Mouse (Mus musculus) MEL-GATA-1-ER (cell line): ENCODE measurements around the gene Cdkn1c.
A peak's percentile ranks its signal among the peaks of the same experiment; 100 is the strongest.

ENCODE experiments used
- DNase-seq: peaks from one replicate; pipeline ENCODE4 v3.0.0-alpha.2; 2012; ENCODE audit warnings: low read depth; ENCODE audit errors: extremely low read depth

The Cdkn1c gene

DNA sequence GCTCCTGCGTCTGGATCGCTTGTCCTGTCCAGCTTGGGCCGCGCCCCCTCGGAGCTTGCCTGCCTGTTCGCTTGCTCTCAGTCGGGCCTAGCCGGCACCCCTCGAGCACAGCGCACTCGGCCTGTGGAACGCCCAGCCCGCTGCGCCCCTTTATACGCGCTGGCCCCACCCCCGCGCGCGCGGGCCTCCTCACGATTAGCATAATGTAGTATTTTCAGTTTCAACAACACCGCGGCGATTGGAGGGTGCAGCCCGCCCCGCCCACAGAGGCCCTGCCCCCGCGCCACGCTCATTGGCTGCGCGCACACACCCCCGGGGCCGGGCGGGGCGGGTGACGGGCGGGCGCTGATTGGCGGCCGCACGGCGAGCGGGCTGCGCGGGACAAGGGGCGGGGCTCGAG is at the start of gene Cdkn1c:
Cdkn1c (minus strand) TSS at position 177 of the 400 bp plus-strand sequence.
- peak; percentile 62 for DNase-seq

DNA sequence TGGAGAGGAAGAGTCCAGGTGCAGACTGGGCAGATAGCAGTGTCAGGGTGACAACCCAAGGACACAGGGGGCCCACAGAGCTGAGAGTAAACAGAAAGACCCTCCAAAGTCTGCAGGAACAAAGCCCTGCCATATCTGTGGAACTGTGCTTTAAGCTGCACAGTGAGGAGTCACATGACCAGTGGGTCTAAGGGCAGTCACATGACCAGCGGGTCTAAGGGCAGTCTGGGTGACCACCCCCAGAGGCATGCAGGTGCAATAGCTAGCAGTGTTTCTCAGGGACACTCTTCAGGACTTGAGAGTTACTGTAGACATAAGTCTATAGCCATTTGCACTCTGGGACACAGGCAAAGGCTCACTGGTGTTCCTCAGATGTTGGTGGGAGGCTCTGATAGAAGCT is 48.7 kb upstream of the Cdkn1c start:
- no peak for DNase-seq

DNA sequence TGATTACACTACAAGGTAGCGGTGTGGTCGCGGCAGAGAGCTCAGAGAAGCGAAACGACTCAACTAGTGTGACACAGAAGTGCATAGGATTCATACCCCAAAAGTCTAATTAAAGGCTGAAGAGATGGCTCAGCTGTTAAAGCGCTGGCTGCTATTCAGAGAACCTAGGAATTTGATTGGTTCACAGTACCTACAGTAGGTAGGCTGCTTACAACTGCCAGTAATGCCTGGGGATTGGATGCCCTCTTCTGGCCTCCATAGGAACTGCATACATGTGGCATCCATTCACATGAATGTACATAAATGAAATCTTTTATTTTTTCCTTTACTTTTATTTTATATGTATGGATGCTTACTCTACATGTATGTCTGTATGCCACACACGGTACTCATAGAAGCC is 45.8 kb upstream of the Cdkn1c start:
- peak; percentile 77 for DNase-seq

DNA sequence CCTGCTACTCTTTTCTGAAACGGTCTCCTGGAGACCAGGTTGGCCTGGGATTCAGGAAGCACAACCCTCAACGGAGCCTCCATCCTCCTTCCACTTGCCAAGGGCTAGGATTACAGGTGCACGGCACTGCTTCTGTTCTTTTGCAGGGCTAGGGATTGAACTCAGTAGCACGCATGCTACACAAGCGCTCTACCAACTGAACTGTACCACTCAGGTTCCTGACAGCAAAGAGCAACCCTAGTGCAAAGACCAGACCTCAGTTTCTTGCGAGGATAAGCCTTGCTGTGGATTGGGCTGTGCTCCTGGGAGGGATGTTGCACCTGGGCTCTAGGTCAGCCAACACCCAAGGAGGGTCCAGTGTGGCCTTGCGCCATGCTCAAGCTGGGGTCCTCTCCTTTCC is 45.4 kb upstream of the Cdkn1c start:
- DNase-seq, result no peak

DNA sequence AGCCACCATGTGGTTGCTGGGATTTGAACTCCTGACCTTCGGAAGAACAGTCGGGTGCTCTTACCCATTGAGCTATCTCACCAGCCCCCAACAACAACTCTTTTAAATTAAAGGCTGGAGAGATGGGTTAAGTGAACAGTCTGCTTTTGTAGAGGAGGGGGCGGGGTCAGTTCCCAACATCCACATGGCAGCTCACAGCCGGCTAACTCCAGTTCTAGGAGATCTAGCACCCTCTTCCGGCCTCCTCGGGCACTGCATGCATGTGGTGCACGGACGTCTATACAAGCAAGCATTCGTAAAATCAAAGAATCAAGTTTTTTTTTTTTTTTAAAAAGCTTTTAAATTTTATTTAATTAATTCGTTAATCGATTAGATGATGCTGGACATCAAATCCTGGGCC is 45.0 kb upstream of the Cdkn1c start:
- peak; percentile 70 for DNase-seq

DNA sequence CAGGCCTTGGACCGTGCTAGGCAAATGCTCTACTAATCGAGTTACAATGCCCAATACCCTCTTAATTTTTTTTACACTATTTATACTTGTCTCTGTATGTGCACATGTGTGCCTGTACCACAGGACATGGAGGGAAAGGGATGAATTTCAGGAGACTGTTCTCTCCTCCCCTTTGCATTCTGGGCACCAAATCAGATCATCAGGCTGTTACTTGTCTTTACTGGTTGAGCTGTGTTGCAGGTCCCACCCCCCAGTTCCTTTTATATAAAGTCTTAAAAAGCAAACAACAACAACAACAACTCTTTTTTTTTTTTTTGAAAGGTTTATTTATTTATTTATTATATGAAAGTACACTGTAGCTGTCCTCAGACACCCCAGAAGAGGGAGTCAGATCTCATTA is 44.6 kb upstream of the Cdkn1c start:
- peak; percentile 30 for DNase-seq

DNA sequence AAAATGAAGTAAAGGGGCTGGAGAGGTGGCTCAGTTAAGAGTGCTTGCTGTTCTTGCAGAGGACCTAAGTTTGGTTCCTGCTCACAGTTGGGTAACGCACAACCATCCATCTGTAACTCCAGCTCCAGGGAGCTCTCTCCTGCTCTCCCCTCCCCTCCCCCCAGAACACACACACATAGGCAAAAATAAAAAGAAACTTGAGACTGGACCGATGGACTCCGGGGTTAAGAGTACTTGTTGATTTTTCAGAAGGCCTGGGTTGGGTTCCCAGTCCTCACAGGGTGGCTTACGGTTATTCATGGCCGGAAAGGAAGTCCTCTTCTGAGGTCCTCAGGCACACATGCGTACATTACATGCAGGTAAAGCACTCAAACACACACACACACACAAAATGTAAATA is 43.1 kb upstream of the Cdkn1c start:
- DNase-seq, result no peak

DNA sequence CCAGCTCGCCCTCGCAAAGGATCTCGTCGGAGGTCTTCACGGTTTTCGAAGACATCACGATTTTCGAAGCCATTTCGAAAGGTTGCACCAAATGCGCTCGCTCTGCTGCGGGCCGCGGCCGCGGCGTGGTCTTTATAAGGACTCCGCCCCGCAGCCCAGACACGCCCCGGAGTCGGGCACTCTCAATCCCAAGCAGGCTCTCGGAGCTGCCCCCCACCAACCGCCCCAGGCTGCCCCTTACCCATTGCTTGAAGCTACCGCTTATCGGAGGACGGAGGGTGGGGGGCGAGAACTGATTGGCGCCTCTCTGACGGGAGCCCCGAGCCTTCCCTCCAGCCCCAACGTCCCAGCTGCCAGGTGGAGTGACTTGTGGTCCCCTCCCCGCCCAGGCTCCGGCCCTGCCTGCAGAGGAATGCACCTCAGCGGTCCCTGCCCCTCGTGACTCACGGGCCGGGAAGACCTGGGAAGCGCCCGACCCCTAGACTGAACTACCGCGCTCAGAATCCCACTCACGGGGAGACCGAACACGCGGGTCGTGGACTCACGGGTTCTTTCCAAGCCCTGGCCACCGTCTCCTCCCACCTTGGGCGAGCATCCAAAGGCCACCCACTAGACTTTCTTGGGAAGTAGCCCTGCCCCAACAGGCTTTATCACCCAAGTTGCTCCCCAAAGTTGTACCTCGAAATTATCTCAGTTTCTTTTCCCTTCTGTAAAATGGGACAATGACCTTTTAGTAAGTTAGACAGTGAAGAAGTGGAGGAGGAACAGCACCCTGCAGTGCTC is 41.8 kb upstream of the Cdkn1c start, which contains the start of gene Phlda2:
Phlda2 (minus strand) TSS at position 733 of the 783 bp plus-strand sequence.
- DNase-seq, result peak; percentile 52

DNA sequence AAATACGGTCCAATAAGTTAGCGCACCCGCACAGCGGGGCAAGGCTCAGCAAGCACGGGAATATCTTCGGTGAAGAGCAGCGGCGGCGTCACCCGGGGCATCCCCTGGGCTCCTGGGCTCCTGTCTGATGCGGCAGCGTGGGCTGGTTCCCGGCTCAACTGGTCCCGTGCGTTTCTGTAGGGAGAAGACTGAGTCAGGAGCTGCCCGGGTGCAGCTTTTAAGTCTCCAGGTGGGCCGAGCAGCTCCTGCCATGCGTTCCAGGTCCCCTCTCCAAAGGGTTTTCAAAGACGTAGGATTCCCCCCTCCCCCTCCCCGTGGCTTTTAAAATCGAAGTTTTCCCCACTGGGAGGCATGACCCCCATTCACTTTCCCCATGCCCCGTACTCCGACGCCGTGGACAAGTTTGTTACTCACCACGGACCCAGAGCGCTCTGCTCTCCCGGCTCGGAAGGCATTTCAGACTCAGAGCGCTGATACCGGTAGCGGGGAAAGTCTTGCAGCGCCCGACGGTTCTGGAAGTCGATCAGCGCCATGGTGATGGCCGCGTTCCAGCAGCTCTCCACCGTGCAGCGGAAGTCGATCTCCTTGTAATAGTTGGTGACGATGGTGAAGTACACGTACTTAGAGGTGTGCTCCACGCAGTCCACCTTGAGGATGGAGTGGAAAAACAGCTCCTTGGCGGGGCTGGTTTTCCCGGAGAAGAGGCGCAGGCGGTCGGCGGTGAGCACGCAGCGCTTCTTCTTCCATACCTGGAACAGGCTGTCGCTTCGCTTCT is 41.0 kb upstream of the Cdkn1c start:
- peak; percentile 53 for DNase-seq

DNA sequence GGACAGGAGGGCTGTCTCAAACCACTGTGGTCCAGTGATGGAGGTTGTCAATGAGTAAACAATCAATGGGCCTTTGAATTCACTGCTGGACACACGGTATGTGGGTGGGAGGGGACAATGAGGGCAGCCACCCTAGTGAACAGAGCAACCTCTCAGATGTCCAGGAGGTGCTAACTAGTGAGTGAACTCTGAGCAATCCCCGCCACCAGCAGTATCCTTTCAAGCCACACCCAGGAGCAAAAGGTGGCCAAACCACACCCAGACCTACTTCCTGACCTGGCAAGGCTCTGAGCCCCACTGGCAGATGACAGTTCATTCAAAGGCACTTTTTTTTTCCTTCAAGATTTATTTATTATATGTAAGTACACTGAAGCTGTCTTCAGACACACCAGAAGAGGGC is 40.1 kb upstream of the Cdkn1c start:
- peak; percentile 39 for DNase-seq

DNA sequence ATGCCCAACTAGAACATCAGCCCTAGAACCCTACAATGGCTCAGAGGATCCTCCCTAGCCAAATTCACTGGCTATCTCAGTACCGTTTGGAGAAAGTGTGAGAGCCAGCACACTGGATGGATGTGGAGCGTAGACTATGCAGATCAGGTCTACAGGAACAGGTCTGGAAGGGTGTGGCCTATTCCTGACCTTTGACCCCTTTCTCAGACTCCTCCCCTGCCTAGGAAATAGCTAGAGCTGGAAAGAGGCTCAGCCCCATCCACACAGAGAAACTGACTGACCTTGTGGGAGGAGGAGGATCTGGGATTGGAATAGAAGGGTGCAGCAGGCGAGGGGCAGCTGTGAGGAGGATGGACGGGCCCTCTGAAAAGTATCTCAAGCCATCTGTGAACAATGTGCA is 37.7 kb upstream of the Cdkn1c start:
- DNase-seq, result no peak

DNA sequence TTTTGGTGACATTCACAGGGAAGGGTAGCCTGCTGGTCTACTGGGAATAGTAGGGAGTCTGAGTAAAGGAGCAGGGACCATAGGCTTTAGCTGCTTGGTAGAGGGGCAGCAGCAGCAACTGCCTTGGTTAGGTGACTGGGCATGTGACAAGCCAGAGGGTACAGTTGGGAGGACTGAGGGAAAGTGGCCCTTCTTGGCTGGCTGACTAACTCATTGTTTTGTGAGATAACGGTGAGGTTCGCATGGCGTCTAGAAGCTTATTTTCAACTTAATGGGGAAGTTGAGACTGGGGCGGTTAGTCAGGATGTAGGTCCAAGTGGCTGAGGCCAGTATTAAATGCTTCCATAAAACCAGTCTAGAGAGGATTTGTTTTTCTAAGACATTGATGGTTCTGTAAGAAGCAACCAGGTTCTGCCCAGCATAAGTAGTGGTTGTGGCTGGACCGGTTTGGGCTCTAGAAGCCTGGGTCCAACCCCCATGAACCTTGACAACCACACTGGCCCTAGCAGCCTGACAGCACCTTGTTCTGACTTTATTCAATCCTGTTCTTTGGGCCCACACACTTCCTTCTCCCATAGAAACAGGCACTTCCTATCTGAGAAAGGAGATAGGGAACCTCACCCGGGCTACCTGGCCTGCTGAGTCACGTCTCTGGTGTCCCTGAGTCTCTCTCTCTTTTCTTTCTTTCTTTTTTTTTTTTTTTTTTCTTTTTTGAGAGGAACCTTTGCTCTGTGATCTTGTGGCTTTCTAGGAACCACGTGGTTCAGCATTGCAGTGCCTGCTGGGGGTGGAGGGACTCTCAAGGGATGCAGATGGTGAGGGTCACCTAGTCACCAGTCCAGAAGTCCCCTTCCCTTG is 34.5 kb upstream of the Cdkn1c start:
- peak; percentile 92 for DNase-seq

DNA sequence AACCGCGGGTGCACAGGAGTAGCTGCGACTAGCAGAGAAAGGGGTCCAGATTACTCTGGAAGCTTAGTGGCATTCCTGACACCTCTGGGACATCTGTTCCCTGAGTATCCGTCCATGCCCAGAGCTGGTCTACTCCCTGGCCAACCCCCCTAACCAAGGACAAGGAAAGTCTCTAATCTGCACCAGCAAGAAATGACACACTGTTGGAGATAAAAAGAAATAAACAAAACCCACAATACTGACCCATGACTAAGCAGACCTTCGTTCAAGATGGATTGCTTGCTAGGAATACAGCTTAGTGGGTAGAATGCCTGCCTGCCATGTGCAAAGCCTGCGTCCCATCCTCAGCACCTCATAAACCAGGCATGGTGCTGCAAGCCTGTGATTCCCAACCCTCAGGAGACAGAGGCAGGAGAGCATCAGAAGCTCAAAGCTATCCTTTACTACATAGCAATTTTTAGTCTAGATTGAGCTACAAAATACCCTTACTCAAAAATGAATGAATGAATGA is 32.8 kb upstream of the Cdkn1c start:
- DNase-seq, result no peak

DNA sequence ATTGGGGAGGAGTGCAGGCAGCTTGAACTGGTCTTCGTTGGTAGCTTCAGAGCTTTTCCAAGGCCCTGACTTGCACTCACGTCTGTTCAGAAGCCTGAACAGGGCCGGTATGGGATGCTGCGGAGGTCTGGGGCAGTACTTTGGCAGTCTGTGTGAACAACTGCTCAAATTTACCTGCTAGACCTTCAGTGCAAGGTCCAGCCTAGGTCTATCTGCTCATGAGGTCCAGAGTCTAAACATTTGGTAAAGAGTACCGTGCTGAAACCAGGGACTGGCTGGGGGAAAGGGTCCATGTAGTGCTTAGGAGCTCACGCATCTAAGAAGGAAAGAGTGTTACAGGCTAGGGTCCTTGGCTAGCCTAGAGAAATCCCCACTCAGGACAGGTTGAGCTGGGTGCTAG is 28.9 kb upstream of the Cdkn1c start:
- no peak for DNase-seq

DNA sequence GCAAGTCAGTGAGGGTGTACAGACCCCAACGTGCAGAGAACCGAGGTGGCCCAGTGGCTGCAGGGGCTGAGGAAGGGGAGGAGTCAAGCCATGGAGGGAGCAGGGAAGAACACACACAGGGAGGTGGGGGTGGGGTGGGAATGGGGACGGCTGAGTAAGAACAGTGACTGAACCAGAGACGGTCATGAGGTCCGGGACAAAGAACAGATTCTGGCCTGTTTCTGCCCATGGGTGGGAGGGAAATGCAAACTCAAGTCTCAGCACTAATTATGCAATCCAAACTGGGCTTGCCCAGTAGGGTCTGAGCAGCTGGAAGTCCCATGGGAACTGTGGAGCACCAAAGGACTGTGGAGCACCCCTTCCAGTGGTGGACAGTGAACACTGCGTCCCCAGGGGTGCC is 21.7 kb upstream of the Cdkn1c start:
- DNase-seq, result no peak

DNA sequence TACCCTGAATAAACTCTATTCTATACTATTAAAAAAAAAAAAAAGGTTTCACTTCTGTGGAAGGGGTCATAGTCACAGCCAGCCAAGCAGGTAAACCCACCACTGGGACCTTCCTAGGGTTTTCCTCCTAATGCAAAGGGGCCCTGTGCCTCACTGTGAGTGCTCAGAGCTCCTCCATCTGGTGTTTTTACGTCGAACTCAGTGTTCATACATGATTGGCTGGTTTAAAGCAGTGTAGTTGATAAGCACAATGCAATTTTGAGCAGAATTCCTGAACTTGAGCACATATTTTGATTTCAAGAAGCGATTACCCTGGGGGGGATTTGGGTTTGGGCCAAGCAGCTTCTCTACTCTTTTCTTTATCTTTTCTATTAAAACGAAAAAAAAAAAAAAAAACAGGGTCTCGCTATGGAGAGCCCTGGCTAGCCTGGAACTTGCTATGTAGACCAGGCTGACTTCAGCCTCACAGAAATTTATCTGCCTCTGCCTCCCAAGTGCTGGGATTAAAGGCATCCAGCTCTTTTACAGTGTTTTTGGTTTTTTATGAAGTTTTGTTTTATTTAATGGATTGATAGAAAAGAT is 21.0 kb upstream of the Cdkn1c start:
- no peak for DNase-seq

DNA sequence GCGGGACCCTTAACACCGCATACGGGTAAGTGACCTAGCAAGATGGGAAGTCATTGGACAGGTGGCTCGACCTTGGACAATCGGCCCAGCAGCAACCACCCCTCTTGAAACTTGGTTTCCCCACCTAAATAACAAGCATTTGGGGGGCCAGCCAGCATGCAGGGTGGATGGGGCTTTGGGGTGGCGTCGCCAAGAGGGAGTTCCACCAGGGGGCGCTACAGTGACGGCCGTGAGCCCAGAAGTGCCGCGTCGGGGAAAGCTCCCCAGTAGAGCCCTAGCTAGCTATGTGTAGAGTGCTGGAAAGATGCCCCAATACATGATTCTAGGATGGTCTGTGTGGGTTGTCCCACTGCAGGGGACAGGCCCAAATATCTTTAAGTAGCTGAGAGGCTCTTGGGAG is 19.6 kb upstream of the Cdkn1c start:
- DNase-seq, result peak; percentile 36

DNA sequence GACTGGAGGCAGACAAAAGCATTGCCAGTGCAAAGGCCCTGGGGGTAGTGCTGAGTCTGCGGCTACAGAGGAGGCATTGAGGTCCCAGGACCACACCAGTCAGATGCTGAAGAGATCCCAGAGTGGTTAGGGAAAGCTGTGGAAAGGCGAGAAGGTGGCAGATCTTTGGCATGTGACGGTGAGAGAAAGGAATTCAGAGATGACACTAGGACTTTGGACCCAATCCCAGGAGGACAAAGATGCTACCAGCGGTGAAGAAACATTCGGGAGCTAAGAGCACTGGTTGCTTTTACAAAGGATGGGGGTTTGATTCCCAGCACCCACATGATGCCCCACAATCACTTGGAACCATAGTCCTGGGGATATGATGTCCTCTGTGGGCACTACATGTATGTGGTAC is 16.9 kb upstream of the Cdkn1c start:
- DNase-seq, result no peak

DNA sequence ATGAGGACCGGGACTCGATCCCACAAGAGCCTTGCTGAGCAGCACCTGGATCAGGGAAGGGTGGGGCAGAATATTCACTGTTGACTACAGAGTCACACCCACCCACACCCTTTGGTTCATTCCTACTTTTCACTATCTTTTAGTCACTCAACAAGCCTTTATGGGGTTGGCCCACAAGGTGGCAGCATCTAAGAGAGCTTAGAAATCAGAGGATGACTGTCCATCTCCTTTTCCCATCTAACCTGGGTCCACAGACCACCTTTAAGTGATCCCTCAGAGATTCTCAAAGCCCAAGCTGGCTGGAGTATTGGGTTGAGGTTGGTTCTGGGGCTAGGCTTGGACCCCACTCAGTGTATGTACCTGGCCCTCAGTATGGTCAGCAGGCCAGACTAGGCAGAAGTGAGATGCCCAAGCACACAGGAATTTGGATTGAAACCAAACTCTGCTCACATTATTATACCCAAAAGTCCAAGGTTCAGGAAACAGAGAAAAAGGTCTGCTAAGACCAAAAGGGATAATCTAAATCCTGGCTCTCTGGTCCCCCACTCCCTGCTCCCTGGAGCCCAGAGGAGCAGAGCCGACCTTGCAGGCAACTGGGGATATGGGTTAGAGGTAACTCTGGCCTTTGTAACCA is 16.0 kb upstream of the Cdkn1c start:
- no peak for DNase-seq

DNA sequence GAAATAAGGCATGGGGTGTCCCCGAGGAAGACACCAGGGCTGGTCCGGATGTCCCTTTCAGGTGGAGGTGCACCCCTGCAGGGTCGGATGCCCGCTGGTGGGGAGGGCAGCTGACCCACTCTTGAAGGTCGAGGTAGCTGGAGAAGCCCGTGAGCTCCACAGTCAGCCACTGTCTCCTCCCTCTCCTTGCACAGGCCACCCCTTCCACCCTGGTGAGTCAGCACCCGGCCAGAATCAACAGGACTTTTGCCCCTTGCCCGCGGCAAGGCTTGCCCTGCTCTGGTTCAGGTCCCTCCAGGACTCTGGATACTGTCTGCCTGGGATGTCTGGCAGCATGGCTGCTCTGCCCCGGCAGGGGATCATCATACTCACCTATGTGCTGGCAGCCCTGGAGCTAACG is 15.0 kb upstream of the Cdkn1c start:
- DNase-seq, result no peak

DNA sequence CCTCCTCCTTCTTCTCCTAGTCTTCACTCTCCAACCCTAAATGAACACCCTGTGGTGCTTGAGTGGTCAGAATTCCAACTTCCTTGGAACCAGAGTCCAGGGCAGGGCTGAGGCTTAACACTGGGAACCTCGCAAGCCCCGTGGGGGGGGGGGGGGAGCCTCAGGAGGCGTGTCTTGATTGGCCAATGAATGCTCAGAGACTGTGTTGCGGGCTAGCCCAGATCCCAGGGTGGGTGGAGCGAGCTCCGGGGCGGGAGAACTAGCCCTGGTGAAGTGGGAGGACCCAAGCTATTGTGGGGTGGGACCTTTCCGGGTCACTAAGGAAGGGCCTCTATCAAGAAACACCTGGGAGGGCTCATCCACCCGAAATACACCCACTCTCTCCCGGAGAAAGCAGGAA is 14.0 kb upstream of the Cdkn1c start:
- peak; percentile 73 for DNase-seq
